Mouse (Mus musculus) small intestine, adult 2 months (tissue): ENCODE data around the gene Prmt7. TPM values are rescaled to one million over a fixed set of nuclear protein-coding genes. Genes with fewer than 3 reads are reported as not detected.

Experiments used
- H3K27ac ChIP-seq: fragments of 200-500 bp; 2 replicates; pipeline ENCODE4 v1.5.1; 2012; ENCODE audit warnings: low read depth, low read length, control low read depth, inconsistent platforms; ENCODE audit not compliant: insufficient read depth
- H3K27me3 ChIP-seq: fragments of 200-500 bp; 2 replicates; pipeline ENCODE4 v1.6.1; 2012; ENCODE audit warnings: mild to moderate bottlenecking, moderate library complexity, low read length, inconsistent platforms; ENCODE audit not compliant: control insufficient read depth, insufficient read depth
- H3K36me3 ChIP-seq: fragments of 200-500 bp; 2 replicates; pipeline ENCODE4 v1.6.1; 2012; ENCODE audit warnings: mild to moderate bottlenecking, low read length, control low read depth, inconsistent platforms; ENCODE audit not compliant: control insufficient read depth, insufficient read depth
- H3K4me1 ChIP-seq: fragments of 200-500 bp; 2 replicates; pipeline ENCODE4 v1.6.1; 2012; ENCODE audit warnings: low read length, inconsistent platforms, mixed read lengths; ENCODE audit not compliant: control insufficient read depth, insufficient read depth, insufficient read length
- H3K4me3 ChIP-seq: fragments of 200-500 bp; 2 replicates; pipeline ENCODE4 v1.5.1; 2012; ENCODE audit warnings: low read depth, mild to moderate bottlenecking, control low read depth, inconsistent platforms, low read length, moderate library complexity
- CTCF ChIP-seq: fragments of 200-500 bp; IDR thresholded peaks from 2 replicates; pipeline ENCODE4 v1.5.1; 2012; ENCODE audit warnings: low read depth, mild to moderate bottlenecking, control low read depth, inconsistent platforms, low read length, moderate library complexity, mixed read lengths; ENCODE audit not compliant: insufficient replicate concordance, insufficient read length; ENCODE audit errors: extremely low read depth
- POLR2A ChIP-seq: fragments of 200-500 bp; IDR thresholded peaks from 2 replicates; pipeline ENCODE4 v1.6.1; 2012; ENCODE audit warnings: low read depth, mild to moderate bottlenecking, control low read depth, inconsistent platforms, low read length, moderate library complexity
- WGBS: fragments of 180-500 bp; shearing (Covaris S2); methylation state at CpG from one replicate; pipeline ENCODE4 v1.1.7; 2018; 5-methylcytosine and 5-hydroxymethylcytosine counted together
- polyA plus RNA-seq: library from polyadenylated mRNA; depleted of rRNA; stranded (reverse); fragments of >200 nt; gene quantifications from 2 replicates; pipeline ENCODE4 v1.2.3, GENCODE M21; 2012; rRNA removed

Gene Prmt7
- polyA plus RNA-seq, 1 experiment: 11.9 TPM

DNA sequence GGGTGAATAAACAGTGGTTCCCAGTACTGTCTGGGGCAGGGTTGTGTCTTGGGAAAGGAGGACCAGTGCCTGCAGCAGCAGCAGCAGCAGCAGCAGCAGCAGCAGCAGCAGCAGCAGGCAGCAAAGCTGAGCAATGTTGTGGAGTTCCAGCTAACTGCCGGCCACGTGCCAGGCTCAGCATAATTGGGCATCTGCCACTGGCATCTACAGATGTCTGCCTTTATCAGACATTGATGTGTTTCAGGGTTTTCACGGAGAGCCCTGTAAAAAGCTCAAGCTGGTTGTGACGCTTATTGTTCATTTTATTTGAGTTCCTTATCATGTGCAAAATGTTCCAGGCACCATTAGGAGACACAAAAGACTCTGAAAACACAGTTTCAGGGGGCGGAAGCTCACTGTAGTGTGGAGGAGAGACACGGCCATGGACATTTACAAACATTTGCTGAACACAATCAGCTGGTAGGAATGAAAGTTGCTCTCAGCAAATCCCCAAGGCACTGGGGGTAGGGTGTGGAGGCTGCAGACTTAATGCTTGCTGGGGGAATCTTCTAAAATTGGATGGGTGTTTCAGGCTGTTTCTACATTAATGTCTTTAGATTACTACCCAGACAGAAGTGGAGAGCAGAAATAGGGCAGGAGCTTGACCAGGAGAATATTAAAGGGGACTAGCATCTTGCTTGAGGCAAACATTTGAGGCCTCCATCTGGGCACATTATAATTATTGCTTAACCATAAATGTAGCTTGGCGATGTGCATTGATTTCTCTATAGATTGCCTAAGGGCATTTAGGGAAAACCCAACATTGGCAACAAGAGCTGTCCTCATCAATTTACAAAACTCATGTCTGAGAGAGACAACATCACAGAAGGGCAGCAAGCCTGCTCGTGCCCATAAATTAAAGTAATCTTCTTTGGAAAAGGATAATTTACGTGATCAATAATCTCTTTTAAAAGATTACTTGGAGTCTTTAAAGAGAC is 90.3 kb downstream of the Prmt7 start:
- TF ChIP-seq CTCF (no peak), POLR2A (no peak)
- H3K36me3 ChIP-seq: no peaks in the 10 kb centered on the region
- no peak overlapping the region for H3K27ac ChIP-seq
- no peak overlapping the region for H3K4me3 ChIP-seq
- H3K27me3 ChIP-seq: no peaks in the 10 kb centered on the region
- 51% methylated on average over 9 of the region's 9 CpGs for WGBS
- peaks cover 10% of the 10 kb centered on the region; the same call in 1 of the 2 replicates for H3K4me1 ChIP-seq

Other genes starting within 250 kb of the Prmt7 start
- gene Slc12a4, start 244.8 kb upstream of the Prmt7 start, polyA plus RNA-seq: 6.8 and 8.9 TPM in 2 replicates
- 0.05 and 0.06 TPM in 2 replicates for gene Dpep3, start 231.5 kb upstream of the Prmt7 start, polyA plus RNA-seq
- gene Dus2, start 219.6 kb upstream of the Prmt7 start, polyA plus RNA-seq: 2.5 and 5.2 TPM in 2 replicates
- not detected in 2 replicates for gene Dpep2nb, start 205.0 kb upstream of the Prmt7 start, polyA plus RNA-seq
- 5.2 and 6.6 TPM in 2 replicates for gene Ddx28, start 199.1 kb upstream of the Prmt7 start, polyA plus RNA-seq
- 7.0 and 17.0 TPM in 2 replicates for gene Nfatc3, start 152.1 kb upstream of the Prmt7 start, polyA plus RNA-seq
- gene Esrp2, start 74.0 kb upstream of the Prmt7 start, polyA plus RNA-seq: 27.5 and 30.9 TPM in 2 replicates
- gene Pla2g15, start 60.5 kb upstream of the Prmt7 start, polyA plus RNA-seq: 2.6 and 2.8 TPM in 2 replicates
- gene Slc7a6, start 42.1 kb upstream of the Prmt7 start, polyA plus RNA-seq: 5.3 and 6.2 TPM in 2 replicates
- gene Slc7a6os, start within 50 bp of the Prmt7 start, polyA plus RNA-seq: 16.1 and 17.6 TPM in 2 replicates
- 37.5 and 73.6 TPM in 2 replicates for gene Smpd3, start 127.1 kb downstream of the Prmt7 start, polyA plus RNA-seq
- gene Zfp90, start 204.4 kb downstream of the Prmt7 start, polyA plus RNA-seq: 0.60 and 0.70 TPM in 2 replicates